Mouse (Mus musculus): ENCODE measurements around the gene Ufsp2. TPM values are rescaled to one million over a fixed set of nuclear protein-coding genes. Genes with fewer than 3 reads are reported as not detected.

The Ufsp2 gene
- polyA plus RNA-seq (2014; fragmentation: Illumina TruSeq; extraction: RNeasy Lipid Tissue Mini Kit (QIAGEN cat#74804); ENCODE audit: low read depth, low replicate concordance): 77.7 TPM

DNA sequence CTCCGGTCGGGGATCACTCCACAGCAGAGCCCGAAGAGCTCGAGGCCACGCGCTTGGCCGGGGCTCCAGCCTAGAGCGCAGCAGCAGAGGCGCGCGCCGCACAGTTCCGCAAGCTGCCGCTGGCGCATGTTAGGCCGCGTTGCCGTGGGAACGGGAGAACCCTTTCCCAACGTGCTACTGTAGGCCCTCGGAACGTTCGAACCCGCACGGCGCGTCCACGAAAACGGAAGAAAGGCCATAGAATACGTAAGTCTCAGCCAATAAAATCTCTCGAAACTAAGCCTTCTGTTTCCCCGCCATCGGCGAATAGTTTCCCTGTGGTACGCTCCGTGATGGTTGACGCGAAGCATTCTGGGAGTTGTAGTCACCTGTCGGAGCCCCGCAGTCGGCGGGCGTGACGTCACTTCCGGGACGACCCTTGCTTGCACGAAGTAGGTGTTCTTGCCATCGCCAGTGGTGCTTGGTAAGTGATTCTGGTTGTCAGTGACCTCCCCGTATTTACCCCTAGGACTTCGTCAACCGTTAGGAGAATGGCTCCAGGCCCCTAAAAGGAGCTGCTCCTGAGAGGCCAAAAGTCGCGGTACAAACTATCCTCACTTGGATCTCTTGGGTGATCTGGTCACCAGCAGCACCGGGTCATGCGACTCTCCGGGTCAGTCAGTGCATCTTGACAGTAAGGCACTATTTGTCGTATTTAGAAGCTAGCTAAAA is at the start of gene Ufsp2, which contains the start of gene 1700029J07Rik:
Gene Ufsp2, plus strand, starts transcription at position 403 of the 711 bp plus-strand sequence.
Gene 1700029J07Rik, minus strand, starts transcription at position 127 of the 711 bp plus-strand sequence.

DNA sequence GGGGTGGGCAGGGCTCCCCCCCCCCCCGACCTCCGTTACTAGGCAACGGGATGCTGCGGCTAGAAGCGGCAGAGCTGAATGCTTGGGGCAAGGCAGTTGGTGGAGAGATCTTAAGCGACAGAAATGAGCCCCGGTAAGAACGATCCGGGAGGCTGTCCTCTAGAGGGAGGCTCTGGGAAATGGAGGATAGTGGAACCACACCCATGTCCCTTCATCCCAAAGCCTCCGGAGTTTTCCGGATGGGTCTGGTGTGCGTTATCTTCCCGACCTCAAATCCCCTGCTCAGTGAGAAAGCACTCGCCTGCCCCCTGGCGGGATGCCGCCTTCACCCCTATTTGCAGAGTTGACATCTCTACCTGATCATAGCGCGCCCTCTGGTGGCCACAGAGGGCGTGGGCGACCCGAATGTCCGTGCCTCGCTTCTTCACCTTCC is 40.7 kb upstream of the Ufsp2 start, which contains the start of gene Ccdc110:
Gene Ccdc110, plus strand, starts transcription at position 38 of the 433 bp plus-strand sequence.

DNA sequence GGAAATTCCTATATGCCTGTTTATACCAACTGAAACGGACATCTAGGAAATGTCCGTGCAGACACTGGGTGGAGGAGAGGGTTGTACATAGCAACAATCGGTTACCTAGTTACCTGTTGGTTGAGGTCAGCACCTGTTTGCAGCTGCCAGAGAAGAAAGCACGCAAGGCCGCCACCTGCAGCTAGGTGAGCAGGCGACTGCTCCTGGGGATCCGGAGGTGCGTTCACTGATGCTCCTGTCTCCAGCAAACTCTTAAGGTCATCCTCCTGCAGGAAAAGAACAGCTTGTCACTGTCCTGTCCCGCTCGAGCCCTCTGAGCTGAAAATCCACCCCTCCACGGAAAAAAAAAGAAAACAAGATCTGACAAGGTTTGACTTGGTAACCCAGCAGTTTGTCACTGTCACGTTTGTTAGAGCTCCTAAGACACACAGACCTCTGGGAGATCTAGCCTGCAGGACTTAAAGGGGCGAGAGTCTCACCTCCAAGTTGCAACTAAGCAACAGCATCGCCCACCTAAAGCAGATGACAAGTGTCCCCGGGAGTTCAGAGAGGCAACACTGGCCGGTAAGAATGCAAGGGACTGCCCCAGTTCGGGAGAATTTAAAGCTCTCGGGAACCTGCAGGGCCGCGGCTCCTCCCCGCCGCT is 23.9 kb downstream of the Ufsp2 start, which contains the start of gene Lrp2bp:
Gene Lrp2bp, plus strand, starts transcription at position 166 of the 646 bp plus-strand sequence.

DNA sequence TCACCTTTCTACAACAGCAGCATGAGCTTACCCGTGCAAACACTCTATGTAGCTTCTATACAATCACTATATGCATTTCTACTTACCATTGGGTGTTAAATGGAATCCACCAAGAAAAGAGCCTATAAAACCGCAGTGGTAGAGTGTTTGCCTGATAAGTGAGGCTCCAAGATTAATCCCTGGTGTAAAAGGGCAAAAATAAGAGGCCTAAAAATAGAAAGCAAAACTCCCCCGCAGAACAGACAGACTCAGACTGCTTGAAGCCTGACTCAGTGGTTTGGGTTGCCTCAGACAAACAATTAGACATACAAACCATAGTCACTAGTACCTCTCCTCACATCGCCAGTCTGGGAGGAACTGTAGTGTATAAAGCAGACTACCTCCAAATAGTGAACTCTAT is 30.3 kb downstream of the Ufsp2 start, which contains the start of gene Ankrd37:
Gene Ankrd37, minus strand, starts transcription at position 112 of the 400 bp plus-strand sequence.

Other genes with a start within 250 kb of the Ufsp2 start
- gene Pdlim3, start 90.1 kb upstream of the Ufsp2 start, polyA plus RNA-seq (2014; fragmentation: Illumina TruSeq; extraction: RNeasy Lipid Tissue Mini Kit (QIAGEN cat#74804); ENCODE audit: low read depth, low replicate concordance): 0.56 TPM
- not detected for gene Ccdc110, start 40.9 kb upstream of the Ufsp2 start, polyA plus RNA-seq (2014; fragmentation: Illumina TruSeq; extraction: RNeasy Lipid Tissue Mini Kit (QIAGEN cat#74804); ENCODE audit: low read depth, low replicate concordance)
- 1.6 TPM for gene 1700029J07Rik, start 276 bp upstream of the Ufsp2 start, polyA plus RNA-seq (2014; fragmentation: Illumina TruSeq; extraction: RNeasy Lipid Tissue Mini Kit (QIAGEN cat#74804); ENCODE audit: low read depth, low replicate concordance)
- 1.8 TPM for gene Lrp2bp, start 23.8 kb downstream of the Ufsp2 start, polyA plus RNA-seq (2014; fragmentation: Illumina TruSeq; extraction: RNeasy Lipid Tissue Mini Kit (QIAGEN cat#74804); ENCODE audit: low read depth, low replicate concordance)
- gene Ankrd37, start 30.2 kb downstream of the Ufsp2 start, polyA plus RNA-seq (2014; fragmentation: Illumina TruSeq; extraction: RNeasy Lipid Tissue Mini Kit (QIAGEN cat#74804); ENCODE audit: low read depth, low replicate concordance): not detected
- gene Cfap97, start 176.2 kb downstream of the Ufsp2 start, polyA plus RNA-seq (2014; fragmentation: Illumina TruSeq; extraction: RNeasy Lipid Tissue Mini Kit (QIAGEN cat#74804); ENCODE audit: low read depth, low replicate concordance): 14.7 TPM
- 9.1 TPM for gene Snx25, start 176.6 kb downstream of the Ufsp2 start, polyA plus RNA-seq (2014; fragmentation: Illumina TruSeq; extraction: RNeasy Lipid Tissue Mini Kit (QIAGEN cat#74804); ENCODE audit: low read depth, low replicate concordance)
- gene Slc25a4, start 235.8 kb downstream of the Ufsp2 start, polyA plus RNA-seq (2014; fragmentation: Illumina TruSeq; extraction: RNeasy Lipid Tissue Mini Kit (QIAGEN cat#74804); ENCODE audit: low read depth, low replicate concordance): 6.1 TPM

All from liver, adult 10 weeks (tissue).